Mouse (Mus musculus): ENCODE results near the gene Olfr878. TPM values are rescaled to one million over a fixed set of nuclear protein-coding genes. Genes with fewer than 3 reads are reported as not detected.

Gene Olfr878
- total and polyA plus RNA-seq, 3 experiments: not detected

DNA sequence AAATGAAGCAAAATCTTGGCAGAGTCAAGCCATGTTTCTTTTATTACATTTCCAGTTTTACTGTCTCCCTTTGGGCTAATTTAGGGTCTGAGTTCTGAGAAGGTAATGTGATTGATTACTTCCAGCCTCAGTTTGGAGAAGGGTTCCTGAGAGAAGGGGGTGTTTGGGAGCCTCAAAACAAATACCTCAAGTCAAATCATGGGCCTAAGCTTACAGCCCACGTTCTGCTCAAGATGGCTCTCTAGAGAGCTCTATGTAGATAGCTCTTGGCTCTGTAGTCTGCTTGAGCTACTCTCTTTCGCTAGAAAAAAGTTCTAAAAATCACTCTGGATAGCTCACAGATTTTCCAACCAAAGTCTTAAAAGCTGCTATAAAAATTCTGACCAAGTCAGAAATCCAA is 7.8 kb downstream of the Olfr878 start:
- H3K4me2 ChIP-seq (ENCODE audit: insufficient read depth, low read depth, poor library complexity, severe bottlenecking): no peak overlapping the region
- dilution Hi-C loops (cut with MboI; ENCODE audit: extremely low pct_ligation_motif_present, extremely low pct_unique_long_range_greater_than_20kb, low sequenced_read_pairs) (no loop called here), in situ Hi-C loops (cut with MboI; ENCODE audit: low pct_ligation_motif_present, low pct_unique_long_range_greater_than_20kb, low sequenced_read_pairs) (loop anchor here (25.0 kb wide), 3 partner anchors 163 to 513 kb away; partner anchors contain the start of genes Olfr875 and Robo4)
- H3K27me3 ChIP-seq (replicated peaks): no peaks in the 10 kb centered on the region
- H3K79me2 ChIP-seq (replicated peaks; ENCODE audit: control insufficient read depth, extremely low read depth, insufficient read depth, poor library complexity, severe bottlenecking): no peaks in the 10 kb centered on the region
- H3K9me3 ChIP-seq (replicated peaks; ENCODE audit: low read length): no peaks in the 10 kb centered on the region
- no peak overlapping the region for H3K9ac ChIP-seq (ENCODE audit: insufficient read depth, low read depth)
- DNase-seq (ENCODE audit: extremely low read depth): no peak
- H3K36me3 ChIP-seq (replicated peaks in 1 of 2; ENCODE audit: control insufficient read depth in 1 of 2, insufficient read depth in 1 of 2, low read length in 1 of 2): no peaks in the 10 kb centered on the region
- no peaks in the 10 kb centered on the region for H3K4me1 ChIP-seq (ENCODE audit: control insufficient read depth in 1 of 2, insufficient read depth in 2 of 2)
- H3K4me3 ChIP-seq (replicated peaks in 1 of 3; ENCODE audit: low read depth in 2 of 3, low read length in 2 of 3, poor library complexity in 1 of 3): no peak overlapping the region
- no peak overlapping the region for H3K27ac ChIP-seq (ENCODE audit: insufficient read depth, low read depth)
- no peak for TF ChIP-seq E2F4 (IDR thresholded peaks at IDR 0.05; ENCODE audit: insufficient replicate concordance, low read depth, low read length)
- no peak for TF ChIP-seq JUN (IDR thresholded peaks at IDR 0.05; ENCODE audit: insufficient read depth, low read depth, low read length)
- TF ChIP-seq CHD1 (IDR thresholded peaks at IDR 0.05; ENCODE audit: low read depth, low read length): no peak
- TF ChIP-seq MAX (IDR thresholded peaks at IDR 0.05; ENCODE audit: low read length): no peak
- no peak for TF ChIP-seq MAFK (IDR thresholded peaks at IDR 0.05; ENCODE audit: insufficient replicate concordance, low read length)
- no peak for TF ChIP-seq POLR2AphosphoS2 (IDR thresholded peaks at IDR 0.05; ENCODE audit: low read depth, low read length)
- TF ChIP-seq NRF1 (IDR thresholded peaks at IDR 0.05; ENCODE audit: low read depth, low read length): no peak
- no peak for TF ChIP-seq EP300 (IDR thresholded peaks at IDR 0.05; ENCODE audit: low read length)
- TF ChIP-seq TBP (conservative IDR thresholded peaks at IDR 0.05; ENCODE audit: low read depth, low read length): no peak

DNA sequence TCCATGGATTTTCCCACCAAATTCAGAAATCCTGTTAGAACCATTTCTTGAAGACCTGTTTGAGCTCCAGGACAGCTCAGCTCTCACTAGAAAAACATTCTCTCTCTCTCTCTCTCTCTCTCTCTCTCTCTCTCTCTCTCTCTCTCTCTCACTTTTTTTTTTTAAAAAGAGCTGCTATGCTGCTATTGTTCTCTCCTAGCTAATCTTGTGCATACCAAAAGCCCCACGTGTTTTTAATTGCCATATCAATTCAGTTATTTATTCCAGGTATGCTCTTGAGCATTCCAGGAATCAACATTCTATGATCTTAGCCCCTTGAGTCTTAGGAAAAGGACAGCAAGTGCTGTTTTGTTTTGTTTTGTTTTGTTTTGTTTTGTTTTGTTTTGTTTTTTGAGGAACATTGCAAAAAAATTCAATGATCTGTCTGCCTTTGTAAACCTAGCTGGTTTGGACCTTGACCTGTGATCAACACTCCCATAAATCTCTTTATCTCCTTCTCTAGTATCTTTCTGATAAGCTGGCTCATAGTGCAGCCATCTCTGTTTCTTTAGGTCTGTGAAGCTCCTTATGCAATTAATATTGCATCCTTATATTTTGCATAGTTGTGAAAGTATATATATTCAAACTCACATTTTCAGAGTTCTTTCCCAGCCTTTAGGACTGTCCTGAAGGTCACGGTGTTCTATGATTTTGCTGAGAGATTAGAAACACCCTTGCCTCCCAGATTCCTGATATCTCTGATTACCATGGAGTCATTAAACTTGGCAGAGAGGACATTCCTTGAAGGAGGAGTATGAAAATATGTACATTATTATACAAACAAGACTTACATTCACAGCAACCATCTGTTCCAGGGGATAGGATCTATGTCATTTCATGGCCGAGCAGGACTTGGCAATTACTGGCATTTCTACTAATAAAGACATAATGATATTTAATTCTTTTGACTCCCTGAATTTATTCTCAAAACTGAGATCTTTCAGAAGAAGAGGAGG is 8.7 kb downstream of the Olfr878 start:
- H3K4me1 ChIP-seq (ENCODE audit: control insufficient read depth in 1 of 2, insufficient read depth in 2 of 2): no peaks in the 10 kb centered on the region
- in situ Hi-C loops (cut with MboI; ENCODE audit: low pct_ligation_motif_present, low pct_unique_long_range_greater_than_20kb, low sequenced_read_pairs): loop anchor here (25.0 kb wide), 3 partner anchors 164 to 514 kb away; partner anchors contain the start of genes Olfr875 and Robo4

More for the DNA sequence above, 8.7 kb downstream of the Olfr878 start:
- no peaks in the 10 kb centered on the region for H3K9me3 ChIP-seq (replicated peaks; ENCODE audit: low read length)
- no peaks in the 10 kb centered on the region for H3K79me2 ChIP-seq (replicated peaks; ENCODE audit: control insufficient read depth, extremely low read depth, insufficient read depth, poor library complexity, severe bottlenecking)
- no peaks in the 10 kb centered on the region for H3K27me3 ChIP-seq (replicated peaks)
- DNase-seq (ENCODE audit: extremely low read depth): no peak
- no peak overlapping the region for H3K27ac ChIP-seq (ENCODE audit: insufficient read depth, low read depth)
- H3K4me3 ChIP-seq (replicated peaks in 1 of 3; ENCODE audit: low read depth in 2 of 3, low read length in 2 of 3, poor library complexity in 1 of 3): no peak overlapping the region
- no peak overlapping the region for H3K4me2 ChIP-seq (ENCODE audit: insufficient read depth, low read depth, poor library complexity, severe bottlenecking)
- H3K36me3 ChIP-seq (replicated peaks in 1 of 2; ENCODE audit: control insufficient read depth in 1 of 2, insufficient read depth in 1 of 2, low read length in 1 of 2): no peaks in the 10 kb centered on the region
- dilution Hi-C loops (cut with MboI; ENCODE audit: extremely low pct_ligation_motif_present, extremely low pct_unique_long_range_greater_than_20kb, low sequenced_read_pairs): no loop called here
- no peak overlapping the region for H3K9ac ChIP-seq (ENCODE audit: insufficient read depth, low read depth)
- TF ChIP-seq MYC (IDR thresholded peaks at IDR 0.05; ENCODE audit: low read depth, low read length): no peak
- no peak for TF ChIP-seq KAT2A (IDR thresholded peaks at IDR 0.05; ENCODE audit: insufficient replicate concordance, low read length)
- no peak for TF ChIP-seq E2F4 (IDR thresholded peaks at IDR 0.05; ENCODE audit: insufficient replicate concordance, low read depth, low read length)
- TF ChIP-seq UBTF (IDR thresholded peaks at IDR 0.05; ENCODE audit: low read depth, low read length): no peak
- TF ChIP-seq CHD1 (IDR thresholded peaks at IDR 0.05; ENCODE audit: low read depth, low read length): no peak
- no peak for TF ChIP-seq POLR2A (IDR thresholded peaks at IDR 0.05; ENCODE audit: low read depth, low read length)
- TF ChIP-seq NELFE (IDR thresholded peaks at IDR 0.05; ENCODE audit: low read depth, low read length): no peak
- no peak for TF ChIP-seq MAX (IDR thresholded peaks at IDR 0.05; ENCODE audit: low read length)
- TF ChIP-seq NRF1 (IDR thresholded peaks at IDR 0.05; ENCODE audit: low read depth, low read length): no peak
- no peak for TF ChIP-seq CTCF (conservative IDR thresholded peaks at IDR 0.05 in 1 of 2, IDR thresholded peaks at IDR 0.05 in 1 of 2; ENCODE audit: low read depth in 2 of 2, low read length in 2 of 2)
- no peak for TF ChIP-seq SMC3 (IDR thresholded peaks at IDR 0.05; ENCODE audit: low read depth, low read length)
- no peak for TF ChIP-seq BHLHE40 (IDR thresholded peaks at IDR 0.05; ENCODE audit: low read depth, low read length)
- TF ChIP-seq MEF2A (IDR thresholded peaks at IDR 0.05; ENCODE audit: borderline replicate concordance, low read depth, low read length): no peak
- no peak for TF ChIP-seq TBP (conservative IDR thresholded peaks at IDR 0.05; ENCODE audit: low read depth, low read length)
- no peak for TF ChIP-seq ELF1 (IDR thresholded peaks at IDR 0.05; ENCODE audit: low read depth, low read length)
- TF ChIP-seq TCF12 (IDR thresholded peaks at IDR 0.05; ENCODE audit: low read depth, low read length): no peak
- TF ChIP-seq JUN (IDR thresholded peaks at IDR 0.05; ENCODE audit: insufficient read depth, low read depth, low read length): no peak
